Comparison of ENCODE assay signal across 9 mouse cellular contexts in the genomic region with DNA sequence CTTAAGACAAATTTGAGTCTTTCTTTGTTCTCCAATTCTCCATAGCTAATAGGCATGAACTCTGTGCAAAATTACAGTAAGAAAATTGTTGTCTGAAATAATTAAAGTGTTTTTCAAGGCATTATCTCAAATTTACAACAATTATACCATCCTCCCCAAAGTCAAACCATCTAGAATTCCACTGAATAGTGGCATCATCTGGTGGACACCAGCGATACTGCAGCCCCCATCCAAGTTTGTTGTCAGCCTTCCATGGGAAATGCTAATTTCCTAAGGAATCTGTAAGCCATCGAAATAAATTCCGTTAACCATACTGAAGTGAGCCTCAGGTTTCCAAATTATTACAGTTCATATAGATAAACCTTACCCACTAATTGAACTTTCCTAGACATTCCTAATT.
A peak's percentile ranks its signal among the peaks of the same experiment; 100 is the strongest.
DNase-seq lines count a peak whose midpoint lies in the region; ATAC-seq and TF ChIP-seq lines count a peak whose summit lies in the region.
"Had no signal": no experiment of that assay in that cellular context is flagged by ENCODE, and none has a peak within 500 bp of the region (broad histone marks: within the 10 kb centered on the region; RNA-seq: fewer than 3 reads in every experiment).

No protein-coding gene starts in this region.

- no peak overlapping the region for H3K4me2 ChIP-seq in heart, postnatal 0 days (ENCODE audit: low read depth, low read length)
- H3K4me2 ChIP-seq in midbrain, postnatal 0 days (ENCODE audit: low read depth, low read length, poor library complexity, severe bottlenecking), result no peak overlapping the region
- no peak overlapping the region for H3K4me2 ChIP-seq in midbrain, embryonic 15.5 days
- H3K4me2 ChIP-seq: limb, embryonic 15.5 days had no signal

- H3K4me1 ChIP-seq in heart, postnatal 0 days (ENCODE audit: control insufficient read depth, insufficient read depth), result 0 out of 2 replicates have a peak, but pooled peaks cover 3% of the 10 kb centered on the region
- H3K4me1 ChIP-seq in midbrain, postnatal 0 days (ENCODE audit: insufficient read depth, low read length), result peaks cover 16% of the 10 kb centered on the region; the same call in 1 of the 2 replicates
- H3K4me1 ChIP-seq in midbrain, embryonic 15.5 days, result peaks cover 29% of the 10 kb centered on the region
- H3K4me1 ChIP-seq: limb, embryonic 15.5 days had no signal

- ATAC-seq in heart, postnatal 0 days (ENCODE audit: insufficient read depth, low read depth), result no peak
- no peak for ATAC-seq in midbrain, postnatal 0 days (ENCODE audit: low FRiP score)
- ATAC-seq in midbrain, embryonic 15.5 days (replicated peaks), result no peak
- ATAC-seq in frontal cortex, adult (ENCODE audit: low TSS enrichment), result 0 out of 2 replicates have a peak, but pooled peaks have one; percentile 42

- no peak for TF ChIP-seq EP300 in heart, postnatal 0 days (IDR thresholded peaks at IDR 0.05; ENCODE audit: low read depth)

- H3K4me3 ChIP-seq in heart, postnatal 0 days (ENCODE audit: low read depth, low read length), result no peak overlapping the region
- no peak overlapping the region for H3K4me3 ChIP-seq in midbrain, postnatal 0 days (ENCODE audit: low read depth, low read length)
- H3K4me3 ChIP-seq in midbrain, embryonic 15.5 days, result no peak overlapping the region
- H3K4me3 ChIP-seq: limb, embryonic 15.5 days had no signal

- no peak overlapping the region for H3K9ac ChIP-seq in heart, postnatal 0 days (replicated peaks; ENCODE audit: low read depth, low read length)
- H3K9ac ChIP-seq in midbrain, postnatal 0 days (replicated peaks; ENCODE audit: low read length, poor library complexity, severe bottlenecking), result no peak overlapping the region
- H3K9ac ChIP-seq in midbrain, embryonic 15.5 days, result no peak overlapping the region
- H3K9ac ChIP-seq: limb, embryonic 15.5 days had no signal

- no peak for DNase-seq in heart, postnatal 0 days (ENCODE audit: low spot score)
- DNase-seq in heart, adult 9 months (ENCODE audit: low spot score in 2 of 2), result no peak
- DNase-seq in midbrain, postnatal 0 days (ENCODE audit: low spot score), result peak; percentile 70
- DNase-seq in right cerebral cortex, postnatal 25 days, result peak; percentile 37
- no peak for DNase-seq in urinary bladder, postnatal 10 days (ENCODE audit: low spot score)
- no peak for DNase-seq in thymus, postnatal 10 days (ENCODE audit: low spot score in 2 of 2)

- peak; percentile 83 for TF ChIP-seq CTCF in heart, postnatal 0 days (IDR thresholded peaks at IDR 0.05; ENCODE audit: low read depth)
- peak; percentile 97 for TF ChIP-seq CTCF in midbrain, postnatal 0 days (IDR thresholded peaks at IDR 0.05)

- no peaks in the 10 kb centered on the region for H3K36me3 ChIP-seq in heart, postnatal 0 days (replicated peaks; ENCODE audit: control insufficient read depth, insufficient read depth, low read length)
- no peaks in the 10 kb centered on the region for H3K36me3 ChIP-seq in midbrain, postnatal 0 days (ENCODE audit: insufficient read depth, low read length)
- H3K36me3 ChIP-seq in midbrain, embryonic 15.5 days (replicated peaks), result no peaks in the 10 kb centered on the region
- H3K36me3 ChIP-seq: limb, embryonic 15.5 days had no signal

- 35% methylated on average over 3 of the region's 3 CpGs for whole genome bisulfite sequencing in heart, postnatal 0 days
- WGBS in midbrain, postnatal 0 days, result 44% methylated on average over 3 of the region's 3 CpGs
- WGBS in midbrain, embryonic 15.5 days, result 41% methylated on average over 3 of the region's 3 CpGs

- H3K9me3 ChIP-seq in heart, postnatal 0 days (replicated peaks; ENCODE audit: control insufficient read depth, low read length), result no peaks in the 10 kb centered on the region
- H3K9me3 ChIP-seq in midbrain, postnatal 0 days (ENCODE audit: low read length), result no peaks in the 10 kb centered on the region
- no peaks in the 10 kb centered on the region for H3K9me3 ChIP-seq in midbrain, embryonic 15.5 days
- H3K9me3 ChIP-seq: limb, embryonic 15.5 days had no signal

- no peak overlapping the region for H3K27ac ChIP-seq in heart, postnatal 0 days (ENCODE audit: low read depth)
- H3K27ac ChIP-seq in midbrain, postnatal 0 days (ENCODE audit: low read depth, low read length), result no peak overlapping the region
- H3K27ac ChIP-seq in midbrain, embryonic 15.5 days, result no peak overlapping the region
- H3K27ac ChIP-seq: limb, embryonic 15.5 days had no signal

- H3K27me3 ChIP-seq in heart, postnatal 0 days (ENCODE audit: control insufficient read depth, insufficient read depth, low read length), result no peaks in the 10 kb centered on the region
- H3K27me3 ChIP-seq in midbrain, postnatal 0 days (ENCODE audit: insufficient read depth, low read length), result no peaks in the 10 kb centered on the region
- no peaks in the 10 kb centered on the region; the same call in 1 of the 2 replicates for H3K27me3 ChIP-seq in midbrain, embryonic 15.5 days (replicated peaks)
- H3K27me3 ChIP-seq: limb, embryonic 15.5 days had no signal

Comparison
In these comparisons a context has a peak if more than half of its experiments do, and no peak if none do; other contexts are left out.
1. DNase-seq: peak in midbrain, postnatal 0 days (single experiment) and right cerebral cortex, postnatal 25 days (single experiment); none in heart, postnatal 0 days (single experiment), heart, adult 9 months (0 of 2), urinary bladder, postnatal 10 days (single experiment) and thymus, postnatal 10 days (0 of 2).